Mouse (Mus musculus) embryonic facial prominence, embryonic 14.5 days (tissue): Measurements from ENCODE around the gene Rab40c. TPM values are rescaled to one million over a fixed set of nuclear protein-coding genes. Genes with fewer than 3 reads are reported as not detected.

Source experiments
- ATAC-seq: fragments of 200-750 bp; cut with Nextera tagmentation; 2 replicates; pipeline ENCODE4 v1.8.0; 2017; ENCODE audit warnings: low read depth, moderate number of reproducible peaks, moderate TSS enrichment
- DNase-seq: peaks from one replicate; pipeline ENCODE4 v3.0.0-alpha.2; 2015; ENCODE audit warnings: low spot score
- H3K27ac ChIP-seq: fragments of 300-500 bp; sonication (generic); replicated peaks from 2 replicates; pipeline ENCODE4 v1.5.1; 2014; ENCODE audit warnings: low read depth, mild to moderate bottlenecking, low read length, moderate library complexity
- H3K27me3 ChIP-seq: fragments of 300-500 bp; sonication (generic); replicated peaks from 2 replicates; pipeline ENCODE4 v1.6.1; 2014; ENCODE audit warnings: low read length; ENCODE audit not compliant: control insufficient read depth, insufficient read depth
- H3K36me3 ChIP-seq: fragments of 300-500 bp; sonication (generic); 2 replicates; pipeline ENCODE4 v1.6.1; 2014; ENCODE audit warnings: low read length, mixed read lengths; ENCODE audit not compliant: control insufficient read depth, insufficient read depth
- H3K4me1 ChIP-seq: fragments of 300-500 bp; sonication (generic); 2 replicates; pipeline ENCODE4 v1.6.1; 2014; ENCODE audit warnings: antibody characterized with exemption, low read length; ENCODE audit not compliant: control insufficient read depth, insufficient read depth
- H3K4me2 ChIP-seq: fragments of 300-500 bp; sonication (generic); 2 replicates; pipeline ENCODE4 v1.6.1; 2014; ENCODE audit warnings: low read depth, mild to moderate bottlenecking, low read length, moderate library complexity, mixed read lengths
- H3K4me3 ChIP-seq: fragments of 300-500 bp; sonication (generic); 2 replicates; pipeline ENCODE4 v1.5.1; 2014; ENCODE audit warnings: low read depth, mild to moderate bottlenecking, low read length
- H3K9ac ChIP-seq: fragments of 300-500 bp; sonication (generic); 2 replicates; pipeline ENCODE4 v1.6.1; 2014; ENCODE audit warnings: low read depth, mild to moderate bottlenecking, low read length, moderate library complexity, mixed read lengths
- H3K9me3 ChIP-seq: fragments of 300-500 bp; sonication (generic); 2 replicates; pipeline ENCODE4 v1.6.1; 2016; ENCODE audit warnings: low read length; ENCODE audit not compliant: control insufficient read depth
- WGBS: fragments of 180-500 bp; shearing (Covaris S2); extraction: QIAGEN DNeasy Blood & Tissue Kit; methylation state at CpG from one replicate; pipeline ENCODE4 v1.1.7; 2014; 5-methylcytosine and 5-hydroxymethylcytosine counted together
- polyA plus RNA-seq: library from polyadenylated mRNA; unstranded; fragments of >200 nt; fragmentation: Nextera tagmentation; extraction: Ambion mirVana; gene quantifications from 2 replicates; pipeline ENCODE4 v1.2.1, GENCODE M21; 2014

The Rab40c gene
- polyA plus RNA-seq, 1 experiment from 2014 or later = 17.1 TPM

GRCm38 (mm10) chr17:25943769-25944168 is 24.2 kb upstream of the Rab40c start:
- WGBS = 69% methylated on average over 9 of the region's 9 CpGs

GRCm38 (mm10) chr17:25943221-25943620 is 23.7 kb upstream of the Rab40c start:
- no peaks in the 10 kb centered on the region for H3K9me3 ChIP-seq
- H3K27ac ChIP-seq = no peak overlapping the region
- H3K4me2 ChIP-seq = no peak overlapping the region
- DNase-seq = no peak
- no peak for ATAC-seq
- H3K27me3 ChIP-seq = no peaks in the 10 kb centered on the region
- H3K36me3 ChIP-seq = no peaks in the 10 kb centered on the region
- WGBS = 85% methylated on average over 3 of the region's 3 CpGs
- H3K4me3 ChIP-seq = no peak overlapping the region
- H3K4me1 ChIP-seq = peaks cover 18% of the 10 kb centered on the region
- H3K9ac ChIP-seq = no peak overlapping the region

More at GRCm38 (mm10) chr17:25943769-25944168, 24.2 kb upstream of the Rab40c start:
- Histone ChIP-seq H3K4me3 (no peak overlapping the region), H3K9ac (no peak overlapping the region), H3K27ac (no peak overlapping the region), H3K4me1 (peaks cover 18% of the 10 kb centered on the region), H3K27me3 (no peaks in the 10 kb centered on the region), H3K9me3 (no peaks in the 10 kb centered on the region), H3K4me2 (no peak overlapping the region), H3K36me3 (no peaks in the 10 kb centered on the region)
- DNase-seq = no peak
- ATAC-seq = no peak

GRCm38 (mm10) chr17:25942597-25943151 is 23.1 kb upstream of the Rab40c start:
- peaks cover 18% of the 10 kb centered on the region for H3K4me1 ChIP-seq
- WGBS = 81% methylated on average over 2 of the region's 2 CpGs
- no peaks in the 10 kb centered on the region for H3K9me3 ChIP-seq
- DNase-seq (no peak), ATAC-seq (no peak)
- no peaks in the 10 kb centered on the region for H3K27me3 ChIP-seq
- H3K27ac ChIP-seq = no peak overlapping the region; the same call in 1 of the 2 replicates
- H3K36me3 ChIP-seq = peaks cover under 1% of the 10 kb centered on the region; the same call in 1 of the 2 replicates
- peak overlapping the region; percentile 81; the same call in 1 of the 2 replicates for H3K4me3 ChIP-seq
- no peak overlapping the region for H3K9ac ChIP-seq
- H3K4me2 ChIP-seq = peak overlapping the region; percentile 58

- Histone ChIP-seq H3K36me3 (peaks cover 10% of the 10 kb centered on the region), H3K4me2 (peak overlapping the region; percentile 58)
- WGBS = 3% methylated on average over 48 of the region's 54 CpGs
Observed at GRCm38 (mm10) chr17:25941511-25942241, 22.1 kb upstream of the Rab40c start.

GRCm38 (mm10) chr17:25934526-25934925 is 15.0 kb upstream of the Rab40c start:
- no peaks in the 10 kb centered on the region for H3K4me1 ChIP-seq
- DNase-seq (no peak), ATAC-seq (no peak)
- 94% methylated on average over 1 of the region's 1 CpGs for WGBS
- H3K4me2 ChIP-seq = no peak overlapping the region
- no peak overlapping the region for H3K27ac ChIP-seq
- no peak overlapping the region for H3K4me3 ChIP-seq
- no peaks in the 10 kb centered on the region for H3K9me3 ChIP-seq
- H3K27me3 ChIP-seq = no peaks in the 10 kb centered on the region
- no peak overlapping the region for H3K9ac ChIP-seq
- peaks cover 77% of the 10 kb centered on the region for H3K36me3 ChIP-seq

More at GRCm38 (mm10) chr17:25941511-25942241, 22.1 kb upstream of the Rab40c start:
- DNase-seq (peak; percentile 68), ATAC-seq (peak; percentile 74)
- peak overlapping the region; percentile 81 for H3K4me3 ChIP-seq
- no peaks in the 10 kb centered on the region for H3K27me3 ChIP-seq
- H3K27ac ChIP-seq = peak overlapping the region; percentile 94
- no peaks in the 10 kb centered on the region for H3K9me3 ChIP-seq
- peaks cover 18% of the 10 kb centered on the region for H3K4me1 ChIP-seq
- H3K9ac ChIP-seq = peak overlapping the region; percentile 95

GRCm38 (mm10) chr17:25925348-25925747 is 5.8 kb upstream of the Rab40c start:
- Histone ChIP-seq H3K27me3 (no peaks in the 10 kb centered on the region), H3K4me3 (no peak overlapping the region), H3K9me3 (no peaks in the 10 kb centered on the region), H3K27ac (no peak overlapping the region), H3K4me1 (peaks cover 3% of the 10 kb centered on the region; the same call in 1 of the 2 replicates), H3K9ac (no peak overlapping the region), H3K36me3 (peaks cover 38% of the 10 kb centered on the region), H3K4me2 (no peak overlapping the region)
- no peak for ATAC-seq
- DNase-seq = no peak
- WGBS = 67% methylated on average over 2 of the region's 2 CpGs

- 81% methylated on average over 5 of the region's 5 CpGs for WGBS
- H3K27me3 ChIP-seq = no peaks in the 10 kb centered on the region
- no peak overlapping the region for H3K9ac ChIP-seq
- no peak overlapping the region for H3K4me2 ChIP-seq
- H3K9me3 ChIP-seq = no peaks in the 10 kb centered on the region
- H3K4me3 ChIP-seq = no peak overlapping the region
- peaks cover 16% of the 10 kb centered on the region for H3K36me3 ChIP-seq
- no peak for DNase-seq
- no peak for ATAC-seq
- peaks cover 12% of the 10 kb centered on the region for H3K4me1 ChIP-seq
- H3K27ac ChIP-seq = no peak overlapping the region
Observed at GRCm38 (mm10) chr17:25922120-25922519, 2.6 kb upstream of the Rab40c start.

GRCm38 (mm10) chr17:25919786-25920642 is 487 bp upstream of the Rab40c start:
- peaks cover 14% of the 10 kb centered on the region; the same call in 1 of the 2 replicates for H3K36me3 ChIP-seq
- peak; percentile 98 for ATAC-seq
- H3K4me2 ChIP-seq = peak overlapping the region; percentile 91
- 0% methylated on average over 29 of the region's 40 CpGs for WGBS
- no peaks in the 10 kb centered on the region for H3K9me3 ChIP-seq
- peaks cover 12% of the 10 kb centered on the region for H3K4me1 ChIP-seq
- H3K9ac ChIP-seq = peak overlapping the region; percentile 90
- peak; percentile 100 for DNase-seq
- peak overlapping the region; percentile 99 for H3K4me3 ChIP-seq
- peak overlapping the region; percentile 87 for H3K27ac ChIP-seq
- no peaks in the 10 kb centered on the region for H3K27me3 ChIP-seq
